Mouse (Mus musculus): Measurements from ENCODE around the gene Flrt2. TPM values are rescaled to one million over a fixed set of nuclear protein-coding genes. Genes with fewer than 3 reads are reported as not detected.
"Not testable (repeated sequence)": the region's sequence is repeated elsewhere in the genome, so short reads cannot be mapped to it uniquely, and the experiment has no call there.

Gene Flrt2
- total RNA-seq (2021): 1 to 10 TPM; 4.5 to 9.1 TPM
- long read RNA-seq, experiment 1, partial matches to known transcripts: 0 of 3 reads
- long read RNA-seq, experiment 1, other reads (novel, unspliced or antisense): 1 of 3 reads
- long read RNA-seq, experiment 2, full-length matches to known transcripts: 3 of 5 reads
- long read RNA-seq, experiment 2, partial matches to known transcripts: 1 of 5 reads
- long read RNA-seq, experiment 2, other reads (novel, unspliced or antisense): 1 of 5 reads

DNA sequence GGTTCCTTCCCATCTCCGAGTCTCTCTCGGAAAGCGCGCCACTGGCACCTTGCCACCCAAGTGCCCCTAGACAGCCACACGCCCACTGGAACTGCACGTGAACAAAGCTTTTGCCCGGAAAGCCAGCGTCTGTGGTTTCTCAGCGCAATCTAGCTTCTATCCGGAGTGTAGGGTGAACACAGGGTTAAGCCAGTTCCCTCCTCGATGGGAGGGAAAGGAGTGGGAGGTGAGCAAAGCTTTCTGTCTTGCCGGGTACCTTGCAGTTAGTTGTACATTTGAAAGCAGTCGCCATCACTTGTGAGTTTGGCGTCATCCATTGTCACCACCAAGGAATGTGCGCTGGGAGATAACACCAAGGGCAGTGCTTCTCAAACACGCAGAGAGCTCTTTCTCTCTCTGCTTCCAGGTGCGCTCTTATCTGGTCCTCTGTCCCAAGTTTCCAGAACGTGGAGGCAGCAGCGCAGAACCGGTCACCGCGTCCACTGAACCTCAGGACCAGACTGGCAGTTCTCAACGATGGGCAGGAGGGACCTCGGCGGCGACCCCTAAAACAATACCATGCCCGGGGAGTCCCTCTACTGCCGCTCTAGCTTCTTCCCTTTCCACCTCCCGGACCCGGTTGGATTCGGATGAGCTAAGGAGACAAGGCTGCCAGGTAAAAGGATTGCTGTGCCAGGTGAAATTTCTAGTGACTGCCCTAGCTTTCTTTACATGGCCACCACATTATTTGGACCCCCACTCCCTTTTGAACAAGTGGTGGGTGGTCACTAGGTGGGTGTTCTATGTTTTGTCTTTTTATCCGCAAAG is at the start of gene Flrt2:
Gene Flrt2, plus strand, starts transcription at position 266 of the 807 bp plus-strand sequence.
- no peak for TF ChIP-seq CTCF (IDR thresholded peaks at IDR 0.05)
- DNase-seq: peak; percentile 46
- Histone ChIP-seq H3K27ac (peak within 1 kb of the TSS; percentile 90), H3K4me3 (peak within 1 kb of the TSS; percentile 73)
- intact Hi-C loops (cut with DNase I): no loop called here

DNA sequence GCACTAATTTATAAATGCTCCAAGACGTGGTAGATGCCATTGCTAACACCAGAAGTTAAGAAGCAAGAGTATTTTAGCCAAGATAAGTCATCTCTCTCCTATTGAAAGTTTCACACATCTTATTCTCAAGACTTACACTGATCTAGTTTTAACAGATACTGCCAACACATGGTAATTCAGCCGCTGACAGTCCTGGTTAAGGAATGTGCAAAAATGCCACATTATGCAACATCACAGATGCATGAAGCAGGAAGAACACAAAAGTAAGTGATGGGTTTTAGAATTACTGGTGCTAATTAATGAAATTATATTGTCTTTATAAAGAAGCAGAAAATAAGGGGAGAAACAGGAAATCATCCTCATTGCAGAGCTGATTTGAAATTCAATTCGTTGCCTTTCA is 49.8 kb upstream of the Flrt2 start:
- no peak overlapping the region for H3K27ac ChIP-seq
- H3K4me3 ChIP-seq: no peak overlapping the region
- TF ChIP-seq CTCF (IDR thresholded peaks at IDR 0.05): no peak
- no peak for DNase-seq
- intact Hi-C loops (cut with DNase I): no loop called here

DNA sequence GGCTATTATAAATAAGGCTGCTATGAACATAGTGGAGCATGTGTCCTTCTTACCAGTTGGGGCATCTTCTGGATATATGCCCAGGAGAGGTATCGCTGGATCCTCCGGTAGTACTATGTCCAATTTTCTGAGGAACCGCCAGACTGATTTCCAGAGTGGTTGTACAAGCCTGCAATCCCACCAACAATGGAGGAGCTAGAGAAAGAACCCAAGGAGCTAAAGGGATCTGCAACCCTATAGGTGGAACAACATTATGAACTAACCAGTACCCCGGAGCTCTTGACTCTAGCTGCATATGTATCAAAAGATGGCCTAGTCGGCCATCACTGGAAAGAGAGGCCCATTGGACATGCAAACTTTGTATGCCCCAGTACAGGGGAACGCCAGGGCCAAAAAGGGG is 44.8 kb upstream of the Flrt2 start:
- intact Hi-C loops (cut with DNase I); H3K4me3 ChIP-seq; H3K27ac ChIP-seq; DNase-seq: not testable (repeated sequence)

DNA sequence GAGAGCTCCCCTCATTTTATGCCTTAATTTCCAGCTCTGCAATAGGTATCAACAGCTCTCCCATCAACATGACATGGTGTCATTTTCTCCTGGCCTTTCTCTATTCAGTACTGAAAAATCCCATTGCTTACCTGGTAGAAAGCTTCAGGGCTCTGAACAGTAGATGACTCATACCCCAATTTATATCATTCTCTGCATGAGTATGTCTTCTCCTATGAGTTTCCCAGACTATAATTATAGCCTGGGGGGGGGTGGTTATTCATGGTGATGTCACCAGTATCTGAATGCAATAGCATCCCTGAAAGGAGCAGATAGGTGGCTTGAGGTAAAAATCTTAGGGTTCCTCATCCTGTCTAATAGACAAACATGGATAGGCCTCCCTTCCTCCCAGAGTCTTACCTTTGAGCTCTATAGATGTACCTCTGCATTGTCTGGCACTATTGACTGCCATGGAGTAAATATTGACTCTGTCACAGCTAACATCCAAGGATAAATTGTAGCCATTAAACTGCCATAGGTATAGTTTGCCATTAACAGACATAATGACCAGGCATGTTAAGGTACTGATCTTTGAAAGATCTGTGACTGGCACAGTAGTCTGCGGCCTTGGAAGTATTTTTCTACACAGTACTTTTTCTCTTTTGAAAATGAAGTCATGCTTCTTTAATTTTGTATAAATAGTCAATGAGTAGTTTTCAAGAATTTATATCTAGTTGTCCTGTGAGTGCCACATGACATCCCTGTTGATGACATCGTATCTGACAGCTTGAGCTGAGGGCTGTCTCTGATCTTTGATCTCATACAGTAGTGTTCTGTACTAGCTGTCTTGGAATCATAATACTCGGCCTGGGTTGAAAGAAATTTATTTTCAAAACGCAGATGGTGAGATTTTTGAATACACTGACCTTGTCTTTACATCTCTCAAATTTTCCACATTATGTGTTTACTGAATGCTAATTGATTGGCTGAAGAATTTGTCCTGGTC is 39.6 kb upstream of the Flrt2 start:
- no peak overlapping the region for H3K4me3 ChIP-seq
- H3K27ac ChIP-seq: no peak overlapping the region
- no peak for DNase-seq
- no peak for TF ChIP-seq CTCF (IDR thresholded peaks at IDR 0.05)
- intact Hi-C loops (cut with DNase I): no loop called here

DNA sequence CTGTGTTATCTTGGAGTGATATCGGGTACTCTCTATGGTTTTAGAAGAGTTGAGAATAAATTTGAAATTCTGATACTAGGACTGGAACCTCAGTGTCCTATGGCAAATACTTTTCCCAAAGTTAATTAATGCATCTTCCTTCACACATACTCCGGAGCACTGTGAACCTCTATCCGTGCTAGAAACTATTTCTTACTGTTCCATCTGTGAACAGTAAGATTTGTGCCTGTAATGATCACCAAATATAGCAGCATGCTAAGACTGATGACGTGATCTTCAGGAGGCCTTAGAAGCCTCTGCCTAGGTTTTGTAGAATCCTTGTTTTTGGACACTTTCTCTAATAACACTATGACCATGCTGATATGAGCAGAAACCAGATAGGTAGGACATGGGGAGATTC is 35.4 kb upstream of the Flrt2 start:
- no peak for TF ChIP-seq CTCF (IDR thresholded peaks at IDR 0.05)
- H3K27ac ChIP-seq: no peak overlapping the region
- DNase-seq: no peak
- intact Hi-C loops (cut with DNase I): no loop called here
- no peak overlapping the region for H3K4me3 ChIP-seq

DNA sequence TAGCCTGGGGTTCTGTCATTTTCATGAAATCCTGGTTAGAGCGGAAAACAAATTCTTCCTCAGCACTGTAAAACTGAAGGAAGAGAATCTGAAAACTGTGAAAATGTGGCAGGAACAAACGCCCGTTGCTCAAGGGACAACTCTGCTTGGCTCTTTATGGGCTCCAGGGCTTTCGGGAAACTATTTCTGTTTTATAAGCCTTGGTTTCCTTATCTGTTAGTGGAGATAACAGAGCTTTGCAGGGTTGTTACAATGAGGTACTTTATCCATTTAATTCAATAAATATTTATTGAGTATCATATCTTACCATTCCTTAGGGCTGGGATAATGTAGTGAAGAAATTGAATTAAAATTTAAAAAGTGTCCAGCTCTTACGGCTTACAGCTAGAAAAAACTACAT is 24.7 kb upstream of the Flrt2 start:
- Histone ChIP-seq H3K4me3 (no peak overlapping the region), H3K27ac (no peak overlapping the region)
- intact Hi-C loops (cut with DNase I): no loop called here
- no peak for DNase-seq
- no peak for TF ChIP-seq CTCF (IDR thresholded peaks at IDR 0.05)

DNA sequence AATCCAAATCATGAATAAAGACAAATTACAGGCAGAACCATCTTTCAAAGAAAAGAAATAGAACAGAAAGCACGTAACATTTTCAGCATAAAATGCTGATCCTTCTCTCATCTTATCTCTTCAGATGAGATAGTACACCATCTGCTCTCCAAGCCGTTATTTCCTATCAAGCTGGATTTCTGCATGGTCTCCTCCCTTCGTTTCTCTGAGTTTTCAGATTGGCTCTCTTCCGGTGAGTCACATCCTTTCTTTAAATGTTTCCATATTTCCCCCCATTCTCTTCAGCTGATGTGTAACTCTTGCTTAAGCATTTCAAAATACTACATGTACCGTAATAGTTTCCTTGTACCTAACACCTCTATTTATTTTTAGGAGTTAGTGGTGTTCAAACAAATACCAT is 16.3 kb upstream of the Flrt2 start:
- no peak overlapping the region for H3K27ac ChIP-seq
- DNase-seq: no peak
- H3K4me3 ChIP-seq: no peak overlapping the region
- no peak for TF ChIP-seq CTCF (IDR thresholded peaks at IDR 0.05)
- intact Hi-C loops (cut with DNase I): no loop called here

DNA sequence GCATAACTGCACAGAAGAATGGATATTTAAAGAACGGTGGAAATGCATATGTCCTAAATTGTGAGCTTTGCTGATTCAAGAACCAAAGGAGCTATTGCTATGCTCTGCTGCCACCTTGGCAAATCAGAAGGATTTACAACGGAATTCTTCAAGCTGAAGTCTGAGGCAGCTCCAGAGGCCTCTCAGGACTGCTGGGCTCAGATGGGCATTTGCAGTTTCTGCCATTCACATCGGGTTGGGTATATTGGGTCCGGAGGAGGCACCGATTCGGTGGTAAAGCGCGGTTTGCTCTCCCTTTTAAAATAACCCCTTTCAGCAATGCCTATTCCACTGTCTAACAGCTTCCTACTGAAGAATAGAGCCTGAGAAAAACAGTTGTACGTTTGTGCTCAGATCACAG is 1.2 kb upstream of the Flrt2 start:
- Histone ChIP-seq H3K27ac (no peak overlapping the region), H3K4me3 (no peak overlapping the region)
- DNase-seq: peak; percentile 21
- TF ChIP-seq CTCF (IDR thresholded peaks at IDR 0.05): peak; percentile 64
- intact Hi-C loops (cut with DNase I): no loop called here

DNA sequence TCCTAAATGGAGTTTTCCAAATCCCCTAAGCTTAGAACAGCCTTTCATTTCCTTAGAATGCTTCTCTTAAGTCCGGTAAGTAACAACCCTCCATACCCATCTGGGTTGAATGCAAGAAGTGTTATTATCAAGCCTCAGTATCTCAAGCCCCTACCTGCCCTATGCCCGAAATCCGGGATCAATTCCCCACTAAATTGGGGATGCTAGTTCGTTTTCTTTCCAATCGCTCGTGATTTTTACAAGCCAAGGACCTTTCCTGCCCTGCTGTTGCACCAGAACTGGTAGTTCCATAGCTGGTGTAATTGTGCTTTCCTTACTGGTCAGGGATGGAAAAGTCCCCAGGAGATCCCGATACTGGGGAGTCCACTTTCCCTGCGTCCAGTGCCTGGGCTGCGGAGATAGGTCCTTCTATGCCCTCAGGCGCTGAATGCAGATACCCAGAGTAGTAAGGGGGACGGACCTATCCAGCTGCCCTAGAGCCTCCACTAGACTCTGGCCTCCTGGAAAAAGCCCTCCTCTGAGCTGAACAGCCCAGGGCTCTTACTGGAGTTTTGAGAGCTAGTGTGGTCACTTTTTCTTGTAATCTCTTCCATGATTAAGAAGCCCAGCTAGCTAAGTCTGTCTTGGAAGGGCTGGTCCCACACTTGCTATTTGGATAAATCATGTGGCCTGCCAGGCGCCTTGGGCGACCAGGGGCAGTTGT is 1.1 kb downstream of the Flrt2 start:
- peak overlapping the region; percentile 73 for H3K4me3 ChIP-seq
- intact Hi-C loops (cut with DNase I): no loop called here
- peak; percentile 17 for DNase-seq
- H3K27ac ChIP-seq: peak overlapping the region; percentile 90
- TF ChIP-seq CTCF (IDR thresholded peaks at IDR 0.05): no peak

DNA sequence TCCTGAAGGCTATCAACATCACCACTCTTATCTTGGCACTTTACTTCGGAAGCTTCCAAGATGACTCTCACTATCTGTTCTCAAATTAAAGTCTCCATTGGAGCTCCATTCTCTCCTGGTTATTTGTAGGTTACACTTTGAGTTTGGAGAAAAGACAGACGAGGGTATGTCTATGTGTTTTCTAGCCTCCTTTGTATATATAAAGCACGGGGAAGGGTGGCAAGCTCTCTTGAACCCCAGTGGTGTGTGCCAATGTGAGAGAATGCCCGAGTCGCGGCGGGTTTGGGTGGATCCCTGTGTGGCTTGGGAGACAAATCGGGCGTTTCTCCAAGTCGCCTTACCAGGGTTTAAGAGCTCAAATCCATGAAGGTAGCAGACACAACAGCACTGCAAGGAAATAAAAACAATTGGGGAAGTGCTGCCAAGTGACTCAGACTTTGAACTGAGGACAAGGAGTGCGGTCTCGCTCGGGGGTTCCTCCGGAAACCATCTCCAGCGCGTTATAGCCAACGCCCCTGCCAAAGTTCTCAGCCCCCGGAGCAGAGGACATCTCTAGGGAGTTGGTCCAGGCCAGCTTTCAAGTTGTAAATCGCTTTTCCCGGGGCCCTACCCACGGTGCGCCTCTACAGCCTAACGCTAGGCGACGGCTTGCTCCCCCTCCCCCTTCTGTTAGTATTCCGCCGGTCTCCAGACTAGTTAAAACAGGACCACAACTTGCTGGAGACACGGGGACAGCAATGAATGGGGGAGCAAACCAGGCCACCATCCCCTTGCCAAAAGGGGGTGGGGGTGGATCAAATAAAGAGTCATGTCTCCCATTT is 1.8 kb downstream of the Flrt2 start:
- peak; percentile 30 for TF ChIP-seq CTCF (IDR thresholded peaks at IDR 0.05)
- Histone ChIP-seq H3K4me3 (peak overlapping the region; percentile 73), H3K27ac (peak overlapping the region; percentile 90)
- intact Hi-C loops (cut with DNase I): no loop called here
- peak; percentile 71 for DNase-seq

DNA sequence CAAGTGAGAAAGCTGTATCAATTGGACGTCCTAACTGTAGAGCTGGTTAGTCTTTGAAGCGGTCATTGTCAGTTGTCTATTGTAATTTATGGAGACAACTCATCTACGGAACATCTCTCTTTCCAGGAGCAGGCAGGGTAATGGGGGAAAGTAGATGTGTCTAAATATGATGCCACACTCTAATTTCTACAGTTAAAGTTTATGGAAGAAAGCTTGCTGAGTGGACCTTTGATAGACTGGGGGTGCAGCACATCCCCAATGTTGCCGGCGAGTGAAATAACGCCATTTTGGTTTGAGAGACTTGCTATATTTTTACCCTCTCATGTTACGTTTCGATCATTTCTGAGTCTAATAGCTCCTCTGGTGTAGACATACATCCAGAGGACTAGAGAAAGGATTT is 2.5 kb downstream of the Flrt2 start:
- no peak for DNase-seq
- intact Hi-C loops (cut with DNase I): no loop called here
- H3K4me3 ChIP-seq: peak overlapping the region; percentile 73
- no peak for TF ChIP-seq CTCF (IDR thresholded peaks at IDR 0.05)
- H3K27ac ChIP-seq: peak overlapping the region; percentile 90

Measured in gastrocnemius, adult 2 months (tissue).